Mouse (Mus musculus): ENCODE results near the gene Kalrn.

DNA sequence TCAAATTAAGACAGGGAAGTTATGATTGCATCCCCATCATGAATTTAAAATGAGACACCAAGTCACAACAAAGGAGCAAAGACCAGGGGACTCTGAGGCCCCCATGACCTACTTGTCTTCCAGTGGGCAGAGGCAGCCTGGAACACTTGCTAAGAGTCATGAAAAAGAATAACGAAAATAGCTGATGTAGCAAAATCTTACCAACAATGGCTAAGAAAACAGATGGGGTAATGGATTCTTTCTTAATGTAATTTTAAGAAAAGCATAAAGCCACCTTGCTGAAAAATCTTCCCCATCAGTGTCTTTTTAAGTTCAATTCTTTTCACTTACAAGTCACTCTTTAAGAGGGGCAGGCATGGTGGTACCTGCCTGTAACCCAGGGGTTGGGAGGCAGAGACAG, 89.1 kb downstream of the Kalrn start:
- TF ChIP-seq NANOG (IDR thresholded peaks at IDR 0.05; ENCODE audit: borderline replicate concordance, low read length) (no peak), CTCF (conservative IDR thresholded peaks at IDR 0.05; ENCODE audit: low read length) (no peak)

All from E14TG2a.4 (cell line).